Mouse (Mus musculus) activated CD4-positive, CD25-positive, alpha-beta regulatory T cell (primary cell): ENCODE data around the gene Hapln1. TPM values are rescaled to one million over a fixed set of nuclear protein-coding genes. Genes with fewer than 3 reads are reported as not detected.

ENCODE experiments used
- polyA plus RNA-seq, 2 experiments: library from polyadenylated mRNA; unstranded; fragments of 100-300 nt; shearing (Covaris generic); gene quantifications; one replicate each; pipeline ENCODE4 v1.2.1; 2017

Hapln1 gene
- polyA plus RNA-seq, result not detected

GRCm38 (mm10) chr13:89539205-89539886 is at the start of gene Hapln1:
Gene Hapln1 (plus strand): TSS chr13:89539796.

Other genes with a start within 250 kb of the Hapln1 start
- gene Vcan, start 202.7 kb downstream of the Hapln1 start, polyA plus RNA-seq, result under 1 TPM; 0.07 to 0.43 TPM